Mouse (Mus musculus) liver, embryonic 12.5 days (tissue): ENCODE data around the gene Unc13c. TPM values are rescaled to one million over a fixed set of nuclear protein-coding genes. Genes with fewer than 3 reads are reported as not detected.

Experiments
- ATAC-seq: fragments of 200-750 bp; cut with Nextera tagmentation; 2 replicates; pipeline ENCODE4 v1.8.0; 2017; ENCODE audit warnings: moderate number of reproducible peaks, mild to moderate bottlenecking, moderate library complexity
- H3K27ac ChIP-seq: fragments of 300-500 bp; sonication (generic); 2 replicates; pipeline ENCODE4 v1.5.1; 2016; ENCODE audit warnings: mild to moderate bottlenecking
- H3K27me3 ChIP-seq: fragments of 300-500 bp; sonication (generic); replicated peaks from 2 replicates; pipeline ENCODE4 v1.6.1; 2016; ENCODE audit warnings: mild to moderate bottlenecking, moderate library complexity
- H3K36me3 ChIP-seq: fragments of 300-500 bp; sonication (generic); 2 replicates; pipeline ENCODE4 v1.6.1; 2016; ENCODE audit warnings: mild to moderate bottlenecking, moderate library complexity
- H3K4me1 ChIP-seq: fragments of 300-500 bp; sonication (generic); 2 replicates; pipeline ENCODE4 v1.6.1; 2016
- H3K4me2 ChIP-seq: fragments of 300-500 bp; sonication (generic); 2 replicates; pipeline ENCODE4 v1.6.1; 2016; ENCODE audit warnings: mild to moderate bottlenecking, moderate library complexity
- H3K4me3 ChIP-seq: fragments of 300-500 bp; sonication (generic); 2 replicates; pipeline ENCODE4 v1.5.1; 2016; ENCODE audit warnings: mild to moderate bottlenecking, moderate library complexity
- H3K9ac ChIP-seq: fragments of 300-500 bp; sonication (generic); 2 replicates; pipeline ENCODE4 v1.6.1; 2016; ENCODE audit warnings: mild to moderate bottlenecking, moderate library complexity
- H3K9me3 ChIP-seq: fragments of 300-500 bp; sonication (generic); replicated peaks from 2 replicates; pipeline ENCODE4 v1.6.1; 2016; ENCODE audit warnings: mild to moderate bottlenecking, moderate library complexity
- WGBS: fragments of 180-500 bp; shearing (Covaris S2); methylation state at CpG from one replicate; pipeline ENCODE4 v1.1.7; 2016; ENCODE audit not compliant: insufficient replicate concordance; 5-methylcytosine and 5-hydroxymethylcytosine counted together
- polyA plus RNA-seq: library from polyadenylated mRNA; unstranded; fragments of >200 nt; fragmentation: Nextera tagmentation; extraction: Ambion mirVana; gene quantifications from 2 replicates; pipeline ENCODE4 v1.2.1, GENCODE M21; 2016

The Unc13c gene
- polyA plus RNA-seq, 1 experiment from 2014 or later, result 0.04 TPM

GRCm38 (mm10) chr9:73560037-73560436, 408.7 kb downstream of the Unc13c start:
- Histone ChIP-seq H3K27ac (no peak overlapping the region), H3K4me3 (no peak overlapping the region), H3K9me3 (no peaks in the 10 kb centered on the region), H3K36me3 (no peaks in the 10 kb centered on the region), H3K4me1 (no peaks in the 10 kb centered on the region), H3K4me2 (no peak overlapping the region), H3K27me3 (no peaks in the 10 kb centered on the region), H3K9ac (no peak overlapping the region)
- ATAC-seq, result no peak
- WGBS, result 50% methylated on average over 5 of the region's 5 CpGs

- H3K9me3 ChIP-seq, result no peaks in the 10 kb centered on the region
- no peak for ATAC-seq
- H3K4me1 ChIP-seq, result no peaks in the 10 kb centered on the region
- H3K4me3 ChIP-seq, result no peak overlapping the region
- no peak overlapping the region for H3K9ac ChIP-seq
- H3K36me3 ChIP-seq, result no peaks in the 10 kb centered on the region
- no peak overlapping the region for H3K27ac ChIP-seq
- no peaks in the 10 kb centered on the region for H3K27me3 ChIP-seq
- no peak overlapping the region for H3K4me2 ChIP-seq
- 74% methylated on average over 2 of the region's 2 CpGs for WGBS
These were observed 411.0 kb downstream of the Unc13c start for GRCm38 (mm10) chr9:73557805-73558204.

DNA sequence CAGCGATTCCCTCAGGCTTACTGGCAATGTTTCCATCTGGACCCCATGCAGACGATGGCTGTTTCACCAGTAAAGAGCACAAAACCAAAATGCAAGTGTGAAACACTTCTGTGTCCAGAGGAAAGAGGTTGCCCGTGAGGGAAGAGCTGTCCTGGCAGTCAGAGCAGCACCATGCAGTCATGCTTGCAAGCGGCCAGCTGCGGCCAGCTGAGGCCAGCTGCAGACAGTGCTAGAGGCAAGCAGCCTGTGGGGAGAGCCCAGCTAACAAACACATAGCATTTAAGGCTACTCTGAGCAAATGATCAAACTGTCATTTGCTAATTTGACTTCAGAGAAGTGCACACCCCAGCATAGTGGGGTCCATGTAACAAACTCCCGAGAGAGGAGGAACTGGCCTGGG, 413.4 kb downstream of the Unc13c start:
- Histone ChIP-seq H3K4me3 (no peak overlapping the region), H3K4me2 (no peak overlapping the region), H3K9ac (no peak overlapping the region), H3K36me3 (no peaks in the 10 kb centered on the region), H3K9me3 (no peaks in the 10 kb centered on the region), H3K4me1 (no peaks in the 10 kb centered on the region), H3K27ac (no peak overlapping the region), H3K27me3 (no peaks in the 10 kb centered on the region)
- WGBS, result 69% methylated on average over 6 of the region's 6 CpGs
- ATAC-seq, result no peak

DNA sequence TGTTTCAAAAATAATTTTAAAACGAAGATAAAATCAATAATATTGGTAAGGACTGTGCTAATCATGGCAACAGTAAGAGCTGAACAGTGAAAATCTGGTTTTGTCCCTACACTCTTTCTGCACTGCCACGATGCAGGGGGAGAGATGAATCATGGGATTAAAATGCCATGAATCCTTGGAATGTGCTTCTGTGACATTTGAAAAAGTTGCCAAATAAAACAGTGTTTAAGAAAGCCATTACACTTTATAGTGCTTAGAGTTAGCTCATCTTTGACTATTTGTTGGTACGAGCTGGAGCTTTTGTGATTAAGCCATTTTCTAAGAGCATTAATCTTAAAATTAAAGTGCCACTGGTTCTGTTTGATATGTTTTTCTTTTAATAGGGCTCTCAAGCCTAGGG, 496.2 kb downstream of the Unc13c start:
- ATAC-seq, result no peak
- Histone ChIP-seq H3K36me3 (no peaks in the 10 kb centered on the region), H3K9ac (no peak overlapping the region), H3K4me1 (no peaks in the 10 kb centered on the region), H3K4me2 (no peak overlapping the region), H3K9me3 (no peaks in the 10 kb centered on the region), H3K27me3 (no peaks in the 10 kb centered on the region), H3K27ac (no peak overlapping the region), H3K4me3 (no peak overlapping the region)
- WGBS, result 45% methylated on average over 3 of the region's 3 CpGs

DNA sequence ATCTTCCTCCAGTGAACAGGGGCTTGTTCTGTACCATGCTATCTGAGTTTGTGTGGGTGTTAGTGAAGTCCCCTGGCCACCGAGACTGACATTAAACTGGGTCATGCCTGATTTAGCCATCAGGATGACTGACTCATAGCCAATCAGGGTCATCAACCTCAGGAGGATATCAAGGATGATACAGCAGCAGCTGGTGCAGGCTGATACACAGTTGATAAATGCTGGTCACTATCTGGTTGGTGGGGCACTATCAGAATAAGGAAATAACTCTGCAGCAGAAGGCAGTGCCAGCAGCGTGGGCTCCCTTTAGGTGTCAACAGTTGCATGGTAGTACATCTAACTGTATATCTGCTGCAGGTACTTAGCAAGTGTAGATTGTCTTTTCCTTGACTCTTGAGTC, 506.7 kb downstream of the Unc13c start:
- 56% methylated on average over 2 of the region's 2 CpGs for WGBS
- no peak overlapping the region for H3K27ac ChIP-seq
- H3K4me2 ChIP-seq, result no peak overlapping the region
- no peaks in the 10 kb centered on the region for H3K4me1 ChIP-seq
- no peaks in the 10 kb centered on the region for H3K27me3 ChIP-seq
- H3K4me3 ChIP-seq, result no peak overlapping the region
- H3K9ac ChIP-seq, result no peak overlapping the region
- no peaks in the 10 kb centered on the region for H3K9me3 ChIP-seq
- ATAC-seq, result no peak
- no peaks in the 10 kb centered on the region for H3K36me3 ChIP-seq

- no peaks in the 10 kb centered on the region for H3K9me3 ChIP-seq
- no peak overlapping the region for H3K9ac ChIP-seq
- H3K27me3 ChIP-seq, result no peaks in the 10 kb centered on the region
- no peaks in the 10 kb centered on the region for H3K36me3 ChIP-seq
- ATAC-seq, result no peak
- no peak overlapping the region for H3K4me2 ChIP-seq
- no peaks in the 10 kb centered on the region for H3K4me1 ChIP-seq
- H3K4me3 ChIP-seq, result no peak overlapping the region
- 65% methylated on average over 6 of the region's 6 CpGs for WGBS
- no peak overlapping the region for H3K27ac ChIP-seq
These were observed 518.8 kb downstream of the Unc13c start for GRCm38 (mm10) chr9:73450009-73450408.

- Histone ChIP-seq H3K4me2 (no peak overlapping the region), H3K27ac (no peak overlapping the region), H3K36me3 (no peaks in the 10 kb centered on the region), H3K4me1 (no peaks in the 10 kb centered on the region), H3K4me3 (no peak overlapping the region), H3K27me3 (no peaks in the 10 kb centered on the region), H3K9ac (no peak overlapping the region), H3K9me3 (no peaks in the 10 kb centered on the region)
- no peak for ATAC-seq
These were observed 519.5 kb downstream of the Unc13c start for GRCm38 (mm10) chr9:73449216-73449615.

DNA sequence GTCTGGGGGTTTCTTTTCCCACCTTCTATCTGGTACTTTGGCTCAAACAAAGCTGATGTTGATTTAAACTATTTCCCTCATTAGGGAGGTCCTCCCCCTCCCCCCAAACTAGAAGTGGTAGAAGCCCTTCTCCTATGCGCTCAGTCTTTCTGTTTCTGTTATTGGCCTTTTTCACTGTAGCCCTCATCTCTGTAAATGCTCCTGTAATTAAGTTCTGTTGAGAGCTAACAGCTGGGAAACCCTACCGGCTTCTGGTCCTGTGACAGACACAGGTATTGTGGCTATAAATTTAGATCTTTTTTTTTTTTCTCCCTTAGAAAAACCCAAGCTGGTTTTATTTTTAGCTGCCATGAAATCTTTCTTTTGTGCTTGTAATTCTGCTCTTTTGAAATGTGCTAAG, 536.8 kb downstream of the Unc13c start:
- no peak overlapping the region for H3K4me2 ChIP-seq
- H3K9me3 ChIP-seq, result no peaks in the 10 kb centered on the region
- no peak overlapping the region for H3K9ac ChIP-seq
- H3K4me1 ChIP-seq, result no peaks in the 10 kb centered on the region
- H3K36me3 ChIP-seq, result no peaks in the 10 kb centered on the region
- no peak overlapping the region for H3K27ac ChIP-seq
- ATAC-seq, result no peak
- H3K4me3 ChIP-seq, result no peak overlapping the region
- 73% methylated on average over 2 of the region's 2 CpGs for WGBS
- H3K27me3 ChIP-seq, result no peaks in the 10 kb centered on the region

Other genes with a start within 250 kb of the Unc13c start
- gene Wdr72, start 141.4 kb upstream of the Unc13c start, polyA plus RNA-seq, result 0.05 TPM in 1 of 2 replicates, not detected in the other